Mouse (Mus musculus) embryo, embryonic 10 days (tissue): ENCODE data around the gene Tent4b.
A peak's percentile ranks its signal among the peaks of the same experiment; 100 is the strongest.

Experiments
- DNase-seq: peaks from one replicate; pipeline ENCODE4 v3.0.0-alpha.2; 2015; ENCODE audit warnings: low spot score

The Tent4b gene

GRCm38 (mm10) chr8:88301589-88302437, 102.8 kb downstream of the Tent4b start:
- DNase-seq = no peak

GRCm38 (mm10) chr8:88305814-88306213, 106.8 kb downstream of the Tent4b start:
- DNase-seq = no peak

- peak; percentile 52 for DNase-seq
Observed at GRCm38 (mm10) chr8:88306511-88306910, 107.5 kb downstream of the Tent4b start.

GRCm38 (mm10) chr8:88307736-88308135, 108.7 kb downstream of the Tent4b start:
- DNase-seq = no peak
